ENCODE assay signal across 29 mouse cellular contexts in the genomic region with DNA sequence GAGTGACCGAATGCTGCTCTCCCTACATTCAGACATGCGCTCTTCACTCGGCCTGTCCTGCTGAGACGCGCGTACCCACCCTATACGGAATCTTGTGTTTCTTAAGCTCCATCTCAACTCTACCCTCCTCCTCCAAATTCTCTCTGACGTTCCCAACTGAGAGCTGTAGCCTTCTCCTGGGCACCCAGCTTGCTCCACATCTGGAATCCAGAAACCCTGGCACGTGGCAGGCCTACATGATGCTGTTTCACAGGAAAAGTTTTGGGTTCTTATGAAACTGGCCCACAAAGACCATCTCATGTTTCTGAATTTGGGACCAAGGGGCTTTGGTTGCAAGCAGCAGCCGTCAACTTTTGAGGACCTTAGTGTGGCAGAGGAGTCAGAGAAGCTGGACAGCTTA. TPM values are rescaled to one million over a fixed set of nuclear protein-coding genes. Genes with fewer than 3 reads are reported as not detected.
DNase-seq lines count a peak whose midpoint lies in the region; ATAC-seq and TF ChIP-seq lines count a peak whose summit lies in the region.
"Had no signal": no experiment of that assay in that cellular context is flagged by ENCODE, and none has a peak within 500 bp of the region (broad histone marks: within the 10 kb centered on the region; RNA-seq: fewer than 3 reads in every experiment).

No protein-coding gene starts in this region.

- H3K4me2 ChIP-seq in heart, embryonic 11.5 days = no peak overlapping the region
- H3K4me2 ChIP-seq in heart, embryonic 14.5 days (ENCODE audit: low read length) = 0 out of 2 replicates have a peak overlapping the region, but pooled peaks have one; percentile 73
- H3K4me2 ChIP-seq in lung, postnatal 0 days (replicated peaks; ENCODE audit: low read depth, low read length) = no peak overlapping the region
- H3K4me2 ChIP-seq: embryonic facial prominence, embryonic 12.5 days; embryonic facial prominence, embryonic 15.5 days; hindbrain, embryonic 12.5 days; hindbrain, embryonic 15.5 days had no signal

- 88% methylated on average over 10 of the region's 10 CpGs for WGBS in heart, embryonic 11.5 days (ENCODE audit: insufficient replicate concordance)
- WGBS in heart, embryonic 14.5 days = 90% methylated on average over 10 of the region's 10 CpGs
- WGBS in lung, postnatal 0 days = 93% methylated on average over 10 of the region's 10 CpGs

- H3K27me3 ChIP-seq in heart, embryonic 11.5 days (ENCODE audit: control insufficient read depth, insufficient read depth, low read length) = 0 out of 2 replicates have a peak, but pooled peaks cover 9% of the 10 kb centered on the region
- peaks cover 10% of the 10 kb centered on the region; the same call in 1 of the 2 replicates for H3K27me3 ChIP-seq in heart, embryonic 14.5 days (ENCODE audit: control insufficient read depth, insufficient read depth, low read length)
- no peaks in the 10 kb centered on the region for H3K27me3 ChIP-seq in lung, postnatal 0 days (replicated peaks; ENCODE audit: insufficient read depth, low read length)

- no peak for TF ChIP-seq EP300 in lung, postnatal 0 days (IDR thresholded peaks at IDR 0.05)

- H3K4me1 ChIP-seq in heart, embryonic 11.5 days (ENCODE audit: control insufficient read depth, insufficient read depth, low read length) = peaks cover 47% of the 10 kb centered on the region
- H3K4me1 ChIP-seq in heart, embryonic 14.5 days (ENCODE audit: control insufficient read depth in 2 of 2, insufficient read depth in 2 of 2, low read length in 2 of 2) = peaks cover 40 to 42% of the 10 kb centered on the region in 2 experiments
- peaks cover 9% of the 10 kb centered on the region; the same call in 1 of the 2 replicates for H3K4me1 ChIP-seq in lung, postnatal 0 days (ENCODE audit: insufficient read depth, low read depth, low read length)

- ATAC-seq in heart, embryonic 11.5 days (replicated peaks; ENCODE audit: insufficient number of reproducible peaks, low FRiP score, low TSS enrichment) = no peak
- ATAC-seq in heart, embryonic 14.5 days (ENCODE audit: insufficient number of reproducible peaks, insufficient read depth, low FRiP score, low read depth) = no peak
- no peak for ATAC-seq in lung, postnatal 0 days
- ATAC-seq: CD4-positive, CD25-positive, alpha-beta regulatory T cell, adult 4 months; forebrain, embryonic 14.5 days; forebrain, postnatal 0 days; intestine, postnatal 0 days had no signal

- no peak overlapping the region for H3K4me3 ChIP-seq in heart, embryonic 11.5 days (ENCODE audit: low read depth, low read length)
- no peak overlapping the region for H3K4me3 ChIP-seq in heart, embryonic 14.5 days (ENCODE audit: control insufficient read depth in 1 of 2, insufficient read depth in 1 of 2, low read depth in 1 of 2, low read length in 2 of 2)
- H3K4me3 ChIP-seq in lung, postnatal 0 days (ENCODE audit: low read depth, low read length) = no peak overlapping the region
- H3K4me3 ChIP-seq: embryonic facial prominence, embryonic 12.5 days; embryonic facial prominence, embryonic 15.5 days; gastrocnemius, adult 2 months; hindbrain, embryonic 12.5 days; hindbrain, embryonic 15.5 days had no signal

- no peak for TF ChIP-seq CTCF in lung, postnatal 0 days (IDR thresholded peaks at IDR 0.05)

- 0 out of 2 replicates have a peak overlapping the region, but pooled peaks have one; percentile 94 for H3K9ac ChIP-seq in heart, embryonic 11.5 days (ENCODE audit: low read depth, low read length)
- H3K9ac ChIP-seq in heart, embryonic 14.5 days (ENCODE audit: low read length) = no peak overlapping the region
- H3K9ac ChIP-seq in lung, postnatal 0 days (replicated peaks; ENCODE audit: low read depth) = no peak overlapping the region
- H3K9ac ChIP-seq: embryonic facial prominence, embryonic 12.5 days; embryonic facial prominence, embryonic 15.5 days; forebrain, postnatal 0 days; hindbrain, embryonic 12.5 days; hindbrain, embryonic 15.5 days had no signal

- H3K27ac ChIP-seq in heart, embryonic 11.5 days (ENCODE audit: low read depth, low read length) = peak overlapping the region; percentile 97
- H3K27ac ChIP-seq in heart, embryonic 14.5 days (replicated peaks in 1 of 2; ENCODE audit: control insufficient read depth in 1 of 2, insufficient read depth in 1 of 2, low read depth in 2 of 2, low read length in 2 of 2) = peak overlapping the region; percentile 77 to 81; a peak in 3 of 4 replicates
- H3K27ac ChIP-seq in lung, postnatal 0 days (ENCODE audit: low read length) = no peak overlapping the region
- H3K27ac ChIP-seq: embryonic facial prominence, embryonic 12.5 days; embryonic facial prominence, embryonic 15.5 days; gastrocnemius, adult 2 months; hindbrain, embryonic 12.5 days; hindbrain, embryonic 15.5 days had no signal

- no peaks in the 10 kb centered on the region for H3K9me3 ChIP-seq in heart, embryonic 11.5 days (replicated peaks; ENCODE audit: control insufficient read depth, low read length)
- H3K9me3 ChIP-seq in heart, embryonic 14.5 days (ENCODE audit: control insufficient read depth, low read length) = no peaks in the 10 kb centered on the region
- H3K9me3 ChIP-seq in lung, postnatal 0 days (ENCODE audit: low read length) = no peaks in the 10 kb centered on the region
- H3K9me3 ChIP-seq: embryonic facial prominence, embryonic 12.5 days; embryonic facial prominence, embryonic 15.5 days; hindbrain, embryonic 12.5 days; hindbrain, embryonic 15.5 days had no signal

- intact Hi-C loops in heart, postnatal 36 days (cut with DNase I) = no loop called here

- H3K36me3 ChIP-seq in heart, embryonic 11.5 days (ENCODE audit: control insufficient read depth, insufficient read depth, low read length) = no peaks in the 10 kb centered on the region
- 0 out of 2 replicates have a peak, but pooled peaks cover 4% of the 10 kb centered on the region for H3K36me3 ChIP-seq in heart, embryonic 14.5 days (ENCODE audit: control insufficient read depth, insufficient read depth, low read length)
- H3K36me3 ChIP-seq in lung, postnatal 0 days (ENCODE audit: insufficient read depth, low read length) = no peaks in the 10 kb centered on the region
- H3K36me3 ChIP-seq: embryonic facial prominence, embryonic 12.5 days; embryonic facial prominence, embryonic 15.5 days; hindbrain, embryonic 12.5 days; hindbrain, embryonic 15.5 days had no signal

- DNase-seq in heart, adult 8-10 months (ENCODE audit: low spot score) = no peak
- no peak for DNase-seq in heart, postnatal 36 days
- DNase-seq in lung, postnatal 36 days = peak; percentile 26
- no peak for DNase-seq in lung, postnatal 0 days (ENCODE audit: low spot score)
- no peak for DNase-seq in right cerebral cortex, postnatal 4 days
- DNase-seq: adrenal gland, adult 2 months; adrenal gland, postnatal 14 days; cerebellum, adult 11 months; cerebellum, adult 2 months; cerebellum, postnatal 25 days; forebrain, postnatal 0 days; gastrocnemius, adult 2 months; gastrocnemius, postnatal 14 days; kidney, adult 2 months had no signal

RNA-seq across cellular contexts. Expression of a gene that starts 0.7 kb away (rescaled TPM):
- 7,501 and 8,192 TPM in 2 replicates for polyA plus RNA-seq in heart, embryonic 11.5 days (2014; fragmentation: Nextera tagmentation; extraction: Ambion mirVana)
- total RNA-seq in heart, adult 8-10 months (2022) = 100 to 1,000 TPM; 455 to 787 (median 725) TPM
- 5,314 and 7,420 TPM in 2 replicates for polyA plus RNA-seq in heart, embryonic 14.5 days (2014; fragmentation: Nextera tagmentation; extraction: Ambion mirVana)
- total RNA-seq in heart, postnatal 36 days (2021) = 100 to 1,000 TPM; 502 to 735 TPM
- polyA plus RNA-seq in lung, postnatal 0 days (2015; fragmentation: Nextera tagmentation; extraction: Ambion mirVana) = 327 and 405 TPM in 2 replicates
- total RNA-seq: adrenal gland, adult 2 months; adrenal gland, postnatal 14 days; common myeloid progenitor, adult 5-6 weeks; forebrain, postnatal 0 days; gastrocnemius, adult 2 months; gastrocnemius, postnatal 14 days; gastrocnemius, postnatal 4 days; hematopoietic stem cell, adult 5-6 weeks; MEL had no signal
- polyA plus RNA-seq: C2C12; CD4-positive, CD25-positive, alpha-beta regulatory T cell, adult 4 months; cerebellum, adult 2 months; forebrain, embryonic 14.5 days; forebrain, postnatal 0 days; frontal cortex, adult 2 months had no signal

RNA-seq across cellular contexts. Expression of a gene that starts 21.2 kb away (rescaled TPM):
- polyA plus RNA-seq in heart, embryonic 11.5 days (2014; fragmentation: Nextera tagmentation; extraction: Ambion mirVana) = 86.8 and 95.2 TPM in 2 replicates
- 10 to 100 TPM; 33.1 to 50.4 (median 39.8) TPM for total RNA-seq in heart, adult 8-10 months (2022)
- polyA plus RNA-seq in heart, embryonic 14.5 days (2014; fragmentation: Nextera tagmentation; extraction: Ambion mirVana) = 77.0 and 86.2 TPM in 2 replicates
- total RNA-seq in heart, postnatal 36 days (2021) = 10 to 100 TPM; 36.1 to 38.7 TPM
- 30.1 and 34.1 TPM in 2 replicates for polyA plus RNA-seq in lung, postnatal 0 days (2015; fragmentation: Nextera tagmentation; extraction: Ambion mirVana)

RNA-seq across cellular contexts. Expression of a gene that starts 37.5 kb away (rescaled TPM):
- polyA plus RNA-seq in heart, embryonic 11.5 days (2014; fragmentation: Nextera tagmentation; extraction: Ambion mirVana) = 21.4 and 27.7 TPM in 2 replicates
- total RNA-seq in heart, adult 8-10 months (2022) = 10 to 100 TPM; 14.9 to 28.0 (median 19.4) TPM
- polyA plus RNA-seq in heart, embryonic 14.5 days (2014; fragmentation: Nextera tagmentation; extraction: Ambion mirVana) = 25.0 and 32.8 TPM in 2 replicates
- 10 to 100 TPM; 17.3 to 27.3 TPM for total RNA-seq in heart, postnatal 36 days (2021)
- 21.8 and 22.3 TPM in 2 replicates for polyA plus RNA-seq in lung, postnatal 0 days (2015; fragmentation: Nextera tagmentation; extraction: Ambion mirVana)
- total RNA-seq: common myeloid progenitor, adult 5-6 weeks; MEL had no signal

RNA-seq across cellular contexts. Expression of a gene that starts 50.6 kb away (rescaled TPM):
- 2.0 and 2.6 TPM in 2 replicates for polyA plus RNA-seq in heart, embryonic 11.5 days (2014; fragmentation: Nextera tagmentation; extraction: Ambion mirVana)
- 10 to 100 TPM; 15.2 to 30.8 (median 18.1) TPM for total RNA-seq in heart, adult 8-10 months (2022)
- polyA plus RNA-seq in heart, embryonic 14.5 days (2014; fragmentation: Nextera tagmentation; extraction: Ambion mirVana) = 0.39 and 0.65 TPM in 2 replicates
- 10 to 100 TPM in 1 of 2 experiments, 1 to 10 TPM in 1; 3.4 to 18.5 TPM for total RNA-seq in heart, postnatal 36 days (2021)
- polyA plus RNA-seq in lung, postnatal 0 days (2015; fragmentation: Nextera tagmentation; extraction: Ambion mirVana) = 1.2 and 2.1 TPM in 2 replicates
- total RNA-seq: common myeloid progenitor, adult 5-6 weeks; gastrocnemius, postnatal 4 days; hematopoietic stem cell, adult 5-6 weeks; MEL had no signal
- polyA plus RNA-seq: C2C12; CD4-positive, CD25-positive, alpha-beta regulatory T cell, adult 4 months had no signal

RNA-seq across cellular contexts. Expression of a gene that starts 56.2 kb away (rescaled TPM):
- 19.3 and 25.4 TPM in 2 replicates for polyA plus RNA-seq in heart, embryonic 11.5 days (2014; fragmentation: Nextera tagmentation; extraction: Ambion mirVana)
- 10 to 100 TPM; 54.8 to 67.3 (median 62.1) TPM for total RNA-seq in heart, adult 8-10 months (2022)
- 17.8 and 19.1 TPM in 2 replicates for polyA plus RNA-seq in heart, embryonic 14.5 days (2014; fragmentation: Nextera tagmentation; extraction: Ambion mirVana)
- total RNA-seq in heart, postnatal 36 days (2021) = 10 to 100 TPM; 60.5 to 66.3 TPM
- polyA plus RNA-seq in lung, postnatal 0 days (2015; fragmentation: Nextera tagmentation; extraction: Ambion mirVana) = 40.2 and 40.9 TPM in 2 replicates

Comparison
In these comparisons a context has a peak if more than half of its experiments do, and no peak if none do; other contexts are left out.
1. RNA of a gene that starts 0.7 kb away (polyA plus RNA-seq): 7,501 to 8,192 TPM in heart, embryonic 11.5 days and 5,314 to 7,420 TPM in heart, embryonic 14.5 days; 327 to 405 TPM in lung, postnatal 0 days; every median in the first group is over 10 times any median in the second.